Mouse (Mus musculus) bone marrow, adult 2 months (tissue): Measurements from ENCODE around the gene Olfr328.
"Not testable (repeated sequence)": the region's sequence is repeated elsewhere in the genome, so short reads cannot be mapped to it uniquely, and the experiment has no call there.

Experiments
- CTCF ChIP-seq: fragments of 200-500 bp; IDR thresholded peaks from 2 replicates; pipeline ENCODE4 v1.5.1; 2011; ENCODE audit warnings: low read length, control low read depth; ENCODE audit not compliant: control insufficient read depth, insufficient read depth
- POLR2A ChIP-seq: fragments of 200-500 bp; IDR thresholded peaks from 2 replicates; pipeline ENCODE4 v1.6.1; 2011; ENCODE audit warnings: low read depth, mild to moderate bottlenecking, control low read depth, low read length, borderline replicate concordance; ENCODE audit not compliant: control insufficient read depth

DNA sequence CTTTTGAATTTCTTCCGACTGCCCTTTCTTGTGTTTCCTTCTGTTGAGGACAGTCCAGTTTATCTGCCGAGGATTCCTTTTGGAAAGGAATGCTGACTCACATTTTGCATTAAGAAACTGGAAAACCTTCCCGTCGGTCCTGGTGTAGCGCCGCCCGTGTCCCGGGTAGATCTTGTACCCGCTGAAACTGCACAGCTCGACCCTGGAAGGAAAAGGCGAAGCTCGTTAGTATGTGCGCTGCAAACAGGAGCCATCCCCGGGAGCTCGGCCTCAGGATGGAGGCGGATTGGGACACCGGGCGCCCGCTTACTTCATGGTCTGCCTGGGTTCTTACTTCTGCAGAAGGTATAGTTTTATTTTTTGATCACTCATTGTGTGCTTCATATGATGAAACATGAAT lies 46.4 kb downstream of the Olfr328 start:
- not testable (repeated sequence) for TF ChIP-seq CTCF, POLR2A
